Mouse (Mus musculus) brain, embryonic 14.5 days (tissue): ENCODE results near the gene Msantd1. TPM values are rescaled to one million over a fixed set of nuclear protein-coding genes. Genes with fewer than 3 reads are reported as not detected.

Experiments
- DNase-seq: peaks from one replicate; pipeline ENCODE4 v3.0.0-alpha.2; 2011; ENCODE audit warnings: low read depth
- CTCF ChIP-seq: fragments of 200-500 bp; IDR thresholded peaks from 2 replicates; pipeline ENCODE4 v1.5.1; 2012; ENCODE audit warnings: inconsistent platforms, mild to moderate bottlenecking, moderate library complexity, borderline replicate concordance; ENCODE audit not compliant: insufficient read depth, insufficient read length; ENCODE audit errors: extremely low read depth
- POLR2A ChIP-seq: fragments of 200-500 bp; IDR thresholded peaks from 2 replicates; pipeline ENCODE4 v1.6.1; 2012; ENCODE audit warnings: mild to moderate bottlenecking, inconsistent platforms, borderline replicate concordance; ENCODE audit not compliant: poor library complexity, insufficient read depth, insufficient read length, severe bottlenecking; ENCODE audit errors: extremely low read depth
- polyA plus RNA-seq: library from polyadenylated mRNA; depleted of rRNA; stranded (reverse); fragments of >200 nt; gene quantifications from 2 replicates; pipeline ENCODE4 v1.2.3, GENCODE M21; 2012; rRNA removed

Gene Msantd1
- polyA plus RNA-seq, 1 experiment = 9.0 TPM

DNA sequence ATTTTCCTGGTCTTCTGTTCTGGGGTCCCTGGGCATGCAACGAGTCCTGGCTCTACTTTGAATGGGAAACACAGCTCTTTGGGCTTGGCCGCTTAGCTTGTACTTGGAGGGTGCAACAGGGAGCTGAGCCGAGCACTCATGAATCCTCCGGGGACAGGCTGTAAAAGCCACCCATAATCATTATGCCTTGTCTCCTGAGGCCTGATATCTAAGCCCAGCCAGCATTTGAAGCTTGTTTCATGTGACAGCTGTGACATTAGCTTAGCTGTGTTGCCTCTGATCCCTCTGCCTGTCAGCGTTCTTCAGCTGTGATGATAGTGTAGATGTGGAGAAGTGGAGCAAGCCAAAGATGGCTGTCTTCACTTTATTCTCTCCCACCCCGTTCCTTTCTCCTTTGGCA lies 46.7 kb downstream of the Msantd1 start:
- DNase-seq = peak; percentile 58
- no peak for TF ChIP-seq POLR2A
- TF ChIP-seq CTCF = no peak

DNA sequence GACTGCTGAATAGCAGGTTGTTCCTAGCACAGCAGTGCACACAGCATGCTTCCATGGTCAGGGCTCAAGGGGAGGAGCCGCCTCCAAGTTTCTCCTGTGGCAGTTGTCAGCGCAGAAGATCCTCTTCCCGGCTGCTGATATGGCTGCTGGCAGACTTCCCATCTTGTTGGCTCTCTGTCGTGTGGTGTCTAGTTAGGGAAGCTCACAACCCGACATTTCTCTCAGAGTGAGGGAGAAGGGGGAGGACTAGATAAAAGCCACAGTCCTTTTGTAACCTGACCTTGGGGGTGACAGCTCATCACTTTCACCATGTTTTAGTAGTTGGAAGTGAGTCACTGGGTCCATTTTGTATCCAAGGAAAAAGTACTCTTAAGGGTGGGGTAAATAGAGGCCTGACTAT lies 47.8 kb downstream of the Msantd1 start:
- peak; percentile 60 for DNase-seq
- TF ChIP-seq POLR2A (no peak), CTCF (no peak)

DNA sequence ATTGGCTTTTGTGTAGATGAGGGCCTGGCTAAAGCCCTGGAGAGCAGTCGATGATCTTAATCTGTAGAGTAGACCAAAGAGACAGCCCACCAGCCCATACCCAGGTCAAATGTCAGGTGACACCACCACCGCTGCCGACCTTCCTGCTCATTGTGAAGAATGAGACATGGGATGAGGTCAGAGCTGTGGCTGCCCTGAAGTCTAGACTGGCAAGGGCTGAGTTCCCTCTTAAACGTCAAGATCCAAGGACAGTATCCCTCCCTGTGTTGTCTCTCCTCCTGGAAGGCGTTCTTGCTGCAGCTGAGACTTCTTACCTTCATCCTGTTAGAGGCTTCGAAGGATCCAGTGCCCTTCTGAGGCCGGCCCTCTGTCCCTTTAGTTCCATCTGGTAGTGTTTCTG lies 48.3 kb downstream of the Msantd1 start:
- TF ChIP-seq CTCF (no peak), POLR2A (no peak)
- DNase-seq = no peak

DNA sequence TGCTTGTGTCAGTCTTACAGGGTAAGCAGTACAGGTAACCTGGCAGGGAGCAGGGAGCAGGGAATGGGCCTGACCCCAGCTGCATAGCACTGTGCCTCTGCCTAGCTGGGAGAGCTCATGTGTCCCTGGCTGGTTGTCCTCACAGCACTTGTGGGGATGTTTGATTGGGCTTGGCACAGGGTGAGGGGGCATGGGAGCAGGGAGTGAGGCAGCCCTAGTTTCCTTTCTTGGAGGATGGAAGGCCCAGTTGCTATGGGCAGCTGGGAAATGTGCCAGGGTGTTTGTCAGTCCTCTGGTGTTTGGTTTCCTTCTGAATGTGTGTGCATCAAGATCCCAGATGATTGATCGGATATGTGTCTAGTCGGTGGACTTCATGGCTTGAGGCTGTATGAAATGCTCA lies 49.2 kb downstream of the Msantd1 start:
- DNase-seq = peak; percentile 82

DNA sequence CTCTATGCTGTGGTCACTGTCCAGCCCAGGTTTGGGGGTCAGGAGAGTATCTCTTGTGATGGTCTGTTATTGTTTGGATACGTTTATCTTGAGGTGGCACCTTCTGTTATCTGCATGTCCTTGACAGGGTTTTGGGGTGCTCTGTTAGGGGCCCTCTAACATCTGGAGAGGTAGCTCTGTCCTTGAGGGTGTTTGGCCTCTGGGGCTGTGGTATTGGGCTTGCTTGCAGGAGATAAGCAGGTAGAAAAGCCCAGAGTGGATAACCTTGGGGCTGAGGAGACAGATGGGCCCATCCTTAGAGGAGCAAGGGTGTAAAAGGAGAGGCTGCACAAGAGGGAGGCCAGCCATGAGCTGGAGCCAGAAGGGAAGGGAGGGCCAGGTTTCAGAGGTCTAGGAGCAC lies 52.2 kb downstream of the Msantd1 start:
- TF ChIP-seq POLR2A (no peak), CTCF (no peak)
- DNase-seq = no peak

More for the DNA sequence above, 49.2 kb downstream of the Msantd1 start:
- TF ChIP-seq CTCF (no peak), POLR2A (no peak)

DNA sequence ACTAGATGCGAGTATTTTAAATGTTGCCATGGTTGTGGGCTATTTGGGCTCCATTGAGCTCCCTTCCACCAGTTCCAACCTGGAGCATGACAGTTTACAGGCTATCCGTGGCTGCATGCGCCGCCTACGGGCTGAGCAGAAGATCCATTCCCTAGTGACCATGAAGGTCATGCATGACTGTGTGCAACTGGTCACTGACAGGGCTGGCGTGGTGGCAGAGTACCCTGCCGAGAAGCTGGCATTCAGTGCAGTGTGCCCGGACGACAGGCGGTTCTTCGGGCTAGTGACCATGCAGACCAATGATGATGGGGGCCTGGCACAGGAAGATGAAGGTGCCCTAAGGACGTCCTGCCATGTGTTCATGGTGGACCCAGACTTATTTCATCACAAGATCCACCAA lies 57.7 kb downstream of the Msantd1 start:
- no peak for DNase-seq
- TF ChIP-seq POLR2A (no peak), CTCF (no peak)

DNA sequence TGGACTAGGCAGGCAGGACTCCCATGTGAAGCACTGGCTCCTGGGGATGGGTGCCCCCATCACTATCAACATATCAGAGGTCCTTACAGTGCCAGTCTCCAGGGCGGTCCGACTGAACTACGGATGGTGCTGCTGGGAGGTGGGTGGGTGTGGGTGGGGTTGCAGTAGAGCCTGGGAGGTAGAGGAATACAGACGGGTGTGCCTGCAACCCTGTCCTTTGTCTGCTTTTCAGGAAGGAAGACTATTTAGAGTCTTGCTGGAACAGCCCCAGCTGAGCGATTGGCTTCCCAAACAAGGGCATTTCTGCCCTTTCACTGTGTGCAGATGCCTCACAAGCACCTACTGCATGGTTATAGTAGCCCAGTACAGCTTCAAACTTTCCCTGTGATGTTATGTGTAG lies 60.6 kb downstream of the Msantd1 start:
- TF ChIP-seq POLR2A (no peak), CTCF (no peak)
- no peak for DNase-seq

DNA sequence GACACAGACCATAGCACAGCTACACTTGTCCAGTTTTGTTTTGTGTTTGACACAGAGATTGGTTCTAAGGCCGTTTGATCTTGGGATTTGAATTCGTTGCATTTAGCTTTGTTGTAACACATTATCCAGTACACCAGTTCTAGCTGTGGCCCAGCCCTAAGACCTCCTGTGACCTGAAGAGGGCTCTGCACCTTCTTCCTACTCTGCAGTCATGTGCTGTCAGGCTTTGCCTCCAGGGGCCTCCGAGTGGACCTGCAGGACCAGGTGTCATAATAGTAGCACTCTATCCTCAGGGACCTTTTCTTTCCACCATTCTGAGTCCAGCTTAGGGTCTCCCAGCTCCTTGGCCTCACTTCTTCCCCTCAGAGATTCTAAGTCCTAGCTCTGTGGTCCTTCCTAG lies 64.7 kb downstream of the Msantd1 start:
- TF ChIP-seq CTCF (no peak), POLR2A (no peak)
- DNase-seq = no peak

Other genes with a start within 250 kb of the Msantd1 start
- gene Nop14, start 247.9 kb upstream of the Msantd1 start, polyA plus RNA-seq = 21.5 and 25.1 TPM in 2 replicates
- 1.7 and 2.3 TPM in 2 replicates for gene Grk4, start 247.6 kb upstream of the Msantd1 start, polyA plus RNA-seq
- gene Htt, start 146.3 kb upstream of the Msantd1 start, polyA plus RNA-seq = 28.2 and 32.2 TPM in 2 replicates
- gene Rgs12, start 41.4 kb downstream of the Msantd1 start, polyA plus RNA-seq = 58.7 and 60.9 TPM in 2 replicates
- 2.8 and 3.5 TPM in 2 replicates for gene Hgfac, start 133.5 kb downstream of the Msantd1 start, polyA plus RNA-seq
- 9.2 and 10.2 TPM in 2 replicates for gene Dok7, start 148.8 kb downstream of the Msantd1 start, polyA plus RNA-seq
- gene Lrpap1, start 197.8 kb downstream of the Msantd1 start, polyA plus RNA-seq = 46.7 and 59.3 TPM in 2 replicates